13 mouse cellular contexts compared by ENCODE assay signal in the genomic region with DNA sequence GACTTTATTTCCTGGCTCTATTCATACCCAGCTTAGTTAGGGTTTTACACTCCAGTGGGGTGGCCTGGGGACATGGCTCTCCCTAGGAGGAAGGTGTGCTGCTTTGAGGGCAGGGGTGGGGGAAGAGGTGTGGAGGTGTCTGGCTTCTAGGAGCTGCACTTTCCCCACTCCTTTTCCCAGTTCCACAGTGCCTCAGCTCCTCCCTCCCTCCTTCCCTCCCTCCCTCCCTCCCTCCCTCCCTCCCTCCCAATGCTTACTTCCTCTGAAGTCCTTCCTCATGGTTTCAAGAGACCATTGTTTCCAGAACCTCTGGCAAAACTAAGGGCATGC. TPM values are rescaled to one million over a fixed set of nuclear protein-coding genes. Genes with fewer than 3 reads are reported as not detected.
DNase-seq lines count a peak whose midpoint lies in the region; ATAC-seq and TF ChIP-seq lines count a peak whose summit lies in the region.
"Had no signal": no experiment of that assay in that cellular context is flagged by ENCODE, and none has a peak within 500 bp of the region (broad histone marks: within the 10 kb centered on the region; RNA-seq: fewer than 3 reads in every experiment).

No protein-coding gene starts in this region.

- intact Hi-C loops in left cerebral cortex, adult 2 months (cut with DNase I) = no loop called here

- no peak for TF ChIP-seq CTCF in liver, adult 2 months (IDR thresholded peaks at IDR 0.05; ENCODE audit: low read depth, low read length)
- no peak for TF ChIP-seq CTCF in liver, postnatal 0 days (IDR thresholded peaks at IDR 0.05; ENCODE audit: low read depth)
- no peak for TF ChIP-seq CTCF in bone marrow macrophage, adult 2 months (IDR thresholded peaks at IDR 0.05; ENCODE audit: low read depth, low read length)
- TF ChIP-seq CTCF in kidney, adult 2 months (conservative IDR thresholded peaks at IDR 0.05; ENCODE audit: insufficient read depth, insufficient read length, low read depth, low read length) = no peak
- TF ChIP-seq CTCF in left cerebral cortex, adult 2 months (IDR thresholded peaks at IDR 0.05) = no peak

- H3K36me3 ChIP-seq in liver, adult 2 months (ENCODE audit: control insufficient read depth, insufficient read depth, low read length) = peaks cover 26% of the 10 kb centered on the region
- H3K36me3 ChIP-seq in liver, postnatal 0 days (replicated peaks; ENCODE audit: insufficient read depth, low read length) = peaks cover 24% of the 10 kb centered on the region
- peaks cover 6% of the 10 kb centered on the region for H3K36me3 ChIP-seq in kidney, adult 2 months (ENCODE audit: control insufficient read depth, insufficient read depth, low read length)

- no peak for DNase-seq in liver, adult 2 months (ENCODE audit: extremely low read depth, low read depth, low spot score)
- DNase-seq in liver, postnatal 0 days = no peak
- DNase-seq in kidney, adult 2 months = peak; percentile 53
- no peak for DNase-seq in left cerebral cortex, adult 2 months (ENCODE audit: extremely low spot score in 1 of 2, low spot score in 2 of 2)
- DNase-seq: cerebellum, adult 8-10 months; gastrocnemius, adult 2 months; heart, postnatal 36 days; lung, embryonic 14.5 days; thymus, adult 2 months had no signal

- peaks cover 17% of the 10 kb centered on the region for H3K79me2 ChIP-seq in liver, adult 2 months (ENCODE audit: control insufficient read depth, insufficient read depth, low read length)

- no peak overlapping the region for H3K9ac ChIP-seq in liver, adult 2 months (ENCODE audit: low read depth, low read length)
- no peak overlapping the region for H3K9ac ChIP-seq in liver, postnatal 0 days (replicated peaks)
- H3K9ac ChIP-seq: lung, embryonic 14.5 days had no signal

- TF ChIP-seq EP300 in liver, postnatal 0 days (IDR thresholded peaks at IDR 0.05; ENCODE audit: low read depth) = no peak

- H3K4me3 ChIP-seq in liver, adult 2 months (ENCODE audit: insufficient read depth, low read depth, low read length) = no peak overlapping the region
- H3K4me3 ChIP-seq in liver, postnatal 0 days (ENCODE audit: low read depth, low read length) = no peak overlapping the region
- H3K4me3 ChIP-seq in bone marrow macrophage, adult 2 months (ENCODE audit: insufficient read depth, low read length) = no peak overlapping the region
- no peak overlapping the region for H3K4me3 ChIP-seq in kidney, adult 2 months (ENCODE audit: insufficient read depth, low read depth, low read length)
- no peak overlapping the region for H3K4me3 ChIP-seq in left cerebral cortex, adult 2 months
- H3K4me3 ChIP-seq: gastrocnemius, adult 2 months had no signal

- peak overlapping the region; percentile 48; the same call in 1 of the 2 replicates for H3K27ac ChIP-seq in liver, adult 2 months (replicated peaks; ENCODE audit: insufficient read depth, low read depth, low read length)
- H3K27ac ChIP-seq in liver, postnatal 0 days (ENCODE audit: low read depth) = no peak overlapping the region
- peak overlapping the region; percentile 60 for H3K27ac ChIP-seq in bone marrow macrophage, adult 2 months (ENCODE audit: insufficient read depth, low read depth, low read length)
- H3K27ac ChIP-seq in kidney, adult 2 months (ENCODE audit: insufficient read depth, low read depth, low read length) = peak overlapping the region; percentile 49; the same call in 1 of the 2 replicates
- H3K27ac ChIP-seq in left cerebral cortex, adult 2 months = no peak overlapping the region
- H3K27ac ChIP-seq: gastrocnemius, adult 2 months had no signal

- H3K4me1 ChIP-seq in liver, adult 2 months (ENCODE audit: control insufficient read depth, insufficient read depth, low read length) = peaks cover 10% of the 10 kb centered on the region
- H3K4me1 ChIP-seq in liver, postnatal 0 days (ENCODE audit: insufficient read depth) = peaks cover 7% of the 10 kb centered on the region; the same call in 1 of the 2 replicates
- peaks cover 19% of the 10 kb centered on the region for H3K4me1 ChIP-seq in bone marrow macrophage, adult 2 months (ENCODE audit: control insufficient read depth, insufficient read depth, low read length)
- H3K4me1 ChIP-seq in kidney, adult 2 months (ENCODE audit: control insufficient read depth, insufficient read depth, low read length) = peaks cover 13% of the 10 kb centered on the region; the same call in 1 of the 2 replicates

- no peak for ATAC-seq in liver, postnatal 0 days
- ATAC-seq in megakaryocyte, adult 5-6 weeks (ENCODE audit: poor library complexity, severe bottlenecking) = peak; percentile 45; the same call in 1 of the 2 replicates
- ATAC-seq in erythroid progenitor cell, adult 5-6 weeks (replicated peaks; ENCODE audit: low FRiP score, poor library complexity, severe bottlenecking) = no peak

- no peak overlapping the region for H3K4me2 ChIP-seq in liver, postnatal 0 days (ENCODE audit: low read depth, low read length)
- H3K4me2 ChIP-seq: lung, embryonic 14.5 days had no signal

- no peaks in the 10 kb centered on the region for H3K9me3 ChIP-seq in liver, postnatal 0 days (ENCODE audit: low read length)

- H3K27me3 ChIP-seq in liver, adult 2 months (ENCODE audit: control insufficient read depth, insufficient read depth, low read length) = no peaks in the 10 kb centered on the region
- no peaks in the 10 kb centered on the region for H3K27me3 ChIP-seq in liver, postnatal 0 days (ENCODE audit: insufficient read depth, low read length)
- H3K27me3 ChIP-seq in kidney, adult 2 months (replicated peaks; ENCODE audit: control insufficient read depth, insufficient read depth, low read length) = no peaks in the 10 kb centered on the region
- H3K27me3 ChIP-seq: CH12.LX had no signal

- TF ChIP-seq POLR2A in liver, adult 2 months (IDR thresholded peaks at IDR 0.05; ENCODE audit: extremely low read depth, insufficient read depth, low read length) = no peak
- TF ChIP-seq POLR2A in bone marrow macrophage, adult 2 months (IDR thresholded peaks at IDR 0.05; ENCODE audit: borderline replicate concordance, low read depth, low read length) = no peak
- no peak for TF ChIP-seq POLR2A in kidney, adult 2 months (IDR thresholded peaks at IDR 0.05; ENCODE audit: low read depth, low read length)

RNA-seq across cellular contexts. Expression of a gene that starts 33.2 kb away (rescaled TPM):
- total RNA-seq in liver, adult 2 months (2014; rRNA removed) = 0.07 and 0.09 TPM in 2 replicates
- polyA plus RNA-seq in liver, adult 2 months (2012; rRNA removed) = 0.06 TPM in 1 of 2 replicates, not detected in the other
- 0.15 and 0.19 TPM in 2 replicates for polyA plus RNA-seq in liver, postnatal 0 days (2015; fragmentation: Nextera tagmentation; extraction: Ambion mirVana)
- not detected in 2 replicates for polyA plus RNA-seq in bone marrow macrophage, adult 2 months (2012; ENCODE audit: insufficient read depth, insufficient read length, missing spikeins)
- polyA plus RNA-seq in kidney, adult 2 months (2012; rRNA removed) = 0.53 and 0.69 TPM in 2 replicates
- total RNA-seq in megakaryocyte, adult 5-6 weeks (2015) = 1.2 TPM in 1 of 2 replicates, not detected in the other
- 0.29 and 0.33 TPM in 2 replicates for total RNA-seq in megakaryocyte, adult 5-6 weeks (2017)
- total RNA-seq in left cerebral cortex, adult 2 months (2021) = under 1 TPM in 1 of 2 experiments, not detected in 1; 0.44 TPM
- not detected in 2 replicates for total RNA-seq in erythroid progenitor cell, adult 5-6 weeks (2015; ENCODE audit: low replicate concordance)
- total RNA-seq in erythroid progenitor cell, adult 5-6 weeks (2017; ENCODE audit: low replicate concordance) = not detected in 2 replicates

RNA-seq across cellular contexts. Expression of a gene that starts 37.0 kb away (rescaled TPM):
- 39.5 and 52.2 TPM in 2 replicates for total RNA-seq in liver, adult 2 months (2014; rRNA removed)
- polyA plus RNA-seq in liver, adult 2 months (2012; rRNA removed) = 17.1 and 19.5 TPM in 2 replicates
- polyA plus RNA-seq in liver, postnatal 0 days (2015; fragmentation: Nextera tagmentation; extraction: Ambion mirVana) = 11.7 and 12.6 TPM in 2 replicates
- polyA plus RNA-seq in bone marrow macrophage, adult 2 months (2012; ENCODE audit: insufficient read depth, insufficient read length, missing spikeins) = 27.8 and 29.0 TPM in 2 replicates
- polyA plus RNA-seq in kidney, adult 2 months (2012; rRNA removed) = 23.3 and 30.8 TPM in 2 replicates
- total RNA-seq in megakaryocyte, adult 5-6 weeks (2015) = 33.9 and 37.5 TPM in 2 replicates
- 39.0 and 39.2 TPM in 2 replicates for total RNA-seq in megakaryocyte, adult 5-6 weeks (2017)
- 100 to 1,000 TPM; 163 to 175 TPM for total RNA-seq in left cerebral cortex, adult 2 months (2021)
- total RNA-seq in erythroid progenitor cell, adult 5-6 weeks (2015; ENCODE audit: low replicate concordance) = 10.8 and 15.9 TPM in 2 replicates
- 6.3 and 9.0 TPM in 2 replicates for total RNA-seq in erythroid progenitor cell, adult 5-6 weeks (2017; ENCODE audit: low replicate concordance)

Comparison
In these comparisons a context has a peak if more than half of its experiments do, and no peak if none do; other contexts are left out.
1. H3K27ac ChIP-seq: peak in liver, adult 2 months (single experiment), bone marrow macrophage, adult 2 months (single experiment) and kidney, adult 2 months (single experiment); none in liver, postnatal 0 days (single experiment) and left cerebral cortex, adult 2 months (single experiment).